Mouse (Mus musculus): ENCODE results near the gene Glyctk. TPM values are rescaled to one million over a fixed set of nuclear protein-coding genes. Genes with fewer than 3 reads are reported as not detected.

The Glyctk gene
- polyA plus RNA-seq, 2 experiments = 11.6 to 13.0 TPM

GRCm38 (mm10) chr9:106202819-106203636 is 45.1 kb upstream of the Glyctk start, which contains the start of gene Twf2:
Twf2 (plus strand) TSS chr9:106203108.
- no peak within 1 kb of the TSS for H3K27ac ChIP-seq
- H3K27me3 ChIP-seq (ENCODE audit: control insufficient read depth, insufficient read depth, low read length) = no peaks in the 10 kb centered on the region
- H3K9me3 ChIP-seq (ENCODE audit: control insufficient read depth, low read length) = no peaks in the 10 kb centered on the region
- WGBS (ENCODE audit: insufficient replicate concordance) = under 1% methylated on average over 61 of the region's 61 CpGs
- TF ChIP-seq CTCF (IDR thresholded peaks at IDR 0.05; ENCODE audit: low read depth) (no peak), EP300 (IDR thresholded peaks at IDR 0.05; ENCODE audit: low read depth) (no peak)
- peak within 1 kb of the TSS; percentile 69 for H3K9ac ChIP-seq (replicated peaks)
- H3K36me3 ChIP-seq (replicated peaks; ENCODE audit: control insufficient read depth, insufficient read depth, low read depth) = no peaks in the 10 kb centered on the region
- peak; percentile 71 to 76 (median 72) for DNase-seq (ENCODE audit: low read depth in 3 of 3, low spot score in 3 of 3)
- peak within 1 kb of the TSS; percentile 81 for H3K4me2 ChIP-seq (ENCODE audit: low read depth)
- peak; percentile 84 for ATAC-seq (ENCODE audit: insufficient read depth)
- H3K4me3 ChIP-seq (ENCODE audit: insufficient read depth in 1 of 2, low read depth in 2 of 2, low read length in 2 of 2) = peak within 1 kb of the TSS; percentile 63 to 71
- H3K4me1 ChIP-seq (replicated peaks; ENCODE audit: control insufficient read depth in 2 of 2, insufficient read depth in 2 of 2, low read length in 1 of 2) = peaks cover 0 to 22% of the 10 kb centered on the region in 2 experiments; a peak in 3 of 4 replicates

GRCm38 (mm10) chr9:106201895-106202294 is 44.0 kb upstream of the Glyctk start:
- no peak overlapping the region for H3K4me3 ChIP-seq (ENCODE audit: insufficient read depth in 1 of 2, low read depth in 2 of 2, low read length in 2 of 2)

DNA sequence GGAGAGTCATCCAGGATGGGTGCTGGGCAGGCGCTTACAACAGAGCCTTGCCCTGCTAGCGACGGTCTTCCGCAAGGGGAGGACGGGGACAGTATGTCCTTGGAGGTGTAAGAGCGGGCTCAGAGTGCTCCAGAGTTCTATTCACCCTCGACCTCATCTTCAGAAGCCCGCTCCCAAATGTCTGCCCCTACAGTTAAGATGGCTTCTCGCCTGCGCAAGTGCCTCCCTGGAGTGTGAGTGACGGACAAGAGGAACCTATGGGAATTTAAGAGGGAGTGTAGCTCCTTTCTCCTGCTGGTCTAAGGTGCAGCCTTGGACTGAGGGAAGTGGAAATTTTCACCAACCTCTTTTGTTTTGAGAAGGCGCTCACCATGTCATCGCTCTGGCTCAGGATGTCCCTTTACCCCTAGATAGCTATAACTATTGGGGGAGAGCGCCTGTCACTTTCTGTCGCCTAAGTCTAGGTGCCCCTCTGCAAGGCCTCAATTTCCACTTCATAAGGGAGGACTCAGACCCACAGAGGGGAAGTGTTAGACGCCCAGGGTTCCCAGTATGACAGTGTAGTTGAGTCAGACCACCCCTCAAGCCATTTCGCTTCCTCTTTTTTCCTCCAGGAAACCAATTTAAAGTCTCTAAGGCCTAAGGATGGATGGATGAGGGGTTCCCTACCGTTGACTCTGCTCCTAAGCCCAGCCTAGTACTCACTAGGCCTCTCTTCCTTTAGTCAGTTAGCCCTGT is 41.8 kb upstream of the Glyctk start, which contains the start of gene Ppm1m:
Ppm1m (minus strand) TSS at position 212 of the 738 bp plus-strand sequence.
- H3K9me3 ChIP-seq (ENCODE audit: control insufficient read depth, low read length) = no peaks in the 10 kb centered on the region
- WGBS (ENCODE audit: insufficient replicate concordance) = 33% methylated on average over 18 of the region's 18 CpGs
- TF ChIP-seq CTCF (IDR thresholded peaks at IDR 0.05; ENCODE audit: low read depth) (no peak), EP300 (IDR thresholded peaks at IDR 0.05; ENCODE audit: low read depth) (no peak)
- no peaks in the 10 kb centered on the region for H3K27me3 ChIP-seq (ENCODE audit: control insufficient read depth, insufficient read depth, low read length)
- no peak for ATAC-seq (ENCODE audit: insufficient read depth)
- H3K9ac ChIP-seq (replicated peaks) = peak within 1 kb of the TSS; percentile 56
- no peaks in the 10 kb centered on the region; the same call in 1 of the 2 replicates for H3K36me3 ChIP-seq (replicated peaks; ENCODE audit: control insufficient read depth, insufficient read depth, low read depth)
- H3K4me1 ChIP-seq (replicated peaks; ENCODE audit: control insufficient read depth in 2 of 2, insufficient read depth in 2 of 2, low read length in 1 of 2) = peaks cover 0 to 21% of the 10 kb centered on the region in 2 experiments; a peak in 3 of 4 replicates
- DNase-seq (ENCODE audit: low read depth in 3 of 3, low spot score in 3 of 3) = no peak
- H3K4me2 ChIP-seq (ENCODE audit: low read depth) = peak within 1 kb of the TSS; percentile 76
- H3K27ac ChIP-seq = no peak within 1 kb of the TSS
- peak within 1 kb of the TSS; percentile 65 to 67 for H3K4me3 ChIP-seq (ENCODE audit: insufficient read depth in 1 of 2, low read depth in 2 of 2, low read length in 2 of 2)

More at GRCm38 (mm10) chr9:106201895-106202294, 44.0 kb upstream of the Glyctk start:
- Histone ChIP-seq H3K4me1 (replicated peaks; ENCODE audit: control insufficient read depth in 2 of 2, insufficient read depth in 2 of 2, low read length in 1 of 2) (peaks cover 0 to 22% of the 10 kb centered on the region in 2 experiments; a peak in 3 of 4 replicates), H3K9me3 (ENCODE audit: control insufficient read depth, low read length) (no peaks in the 10 kb centered on the region), H3K36me3 (replicated peaks; ENCODE audit: control insufficient read depth, insufficient read depth, low read depth) (no peaks in the 10 kb centered on the region), H3K27ac (no peak overlapping the region), H3K4me2 (ENCODE audit: low read depth) (peak overlapping the region; percentile 81), H3K27me3 (ENCODE audit: control insufficient read depth, insufficient read depth, low read length) (no peaks in the 10 kb centered on the region), H3K9ac (replicated peaks) (no peak overlapping the region)
- DNase-seq (ENCODE audit: low read depth in 3 of 3, low spot score in 3 of 3) = no peak
- ATAC-seq (ENCODE audit: insufficient read depth) = no peak
- TF ChIP-seq CTCF (IDR thresholded peaks at IDR 0.05; ENCODE audit: low read depth) (no peak), EP300 (IDR thresholded peaks at IDR 0.05; ENCODE audit: low read depth) (no peak)
- 74% methylated on average over 3 of the region's 3 CpGs for WGBS (ENCODE audit: insufficient replicate concordance)

DNA sequence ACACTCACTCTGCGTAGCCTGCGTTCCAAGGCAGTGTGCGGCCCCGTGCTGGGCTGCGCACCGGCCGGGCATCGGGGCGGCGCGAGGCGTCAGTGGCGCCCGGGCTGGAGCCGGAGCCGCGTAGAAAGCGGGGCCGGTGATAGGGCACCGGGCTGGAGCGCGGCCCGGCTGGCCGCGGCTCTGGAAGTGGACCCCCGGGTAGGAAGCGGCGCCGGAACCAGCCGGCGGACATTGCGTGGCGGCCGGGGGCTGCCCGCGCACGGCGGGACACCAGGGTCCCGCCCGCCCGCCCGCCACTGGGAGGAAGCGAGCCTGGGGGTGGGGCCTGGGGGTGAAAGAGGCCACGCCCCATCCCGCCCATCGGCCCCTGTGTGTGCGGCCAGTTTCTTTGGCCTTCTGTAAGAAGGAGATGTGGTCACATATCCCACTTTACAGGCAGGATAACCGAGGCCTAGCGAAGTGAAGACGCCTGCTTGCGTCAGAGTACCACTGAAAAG is 41.1 kb upstream of the Glyctk start:
- DNase-seq (ENCODE audit: low read depth in 3 of 3, low spot score in 3 of 3) (peak; percentile 26 to 48 (median 44)), ATAC-seq (ENCODE audit: insufficient read depth) (peak; percentile 64)
- Histone ChIP-seq H3K27me3 (ENCODE audit: control insufficient read depth, insufficient read depth, low read length) (no peaks in the 10 kb centered on the region), H3K4me3 (ENCODE audit: insufficient read depth in 1 of 2, low read depth in 2 of 2, low read length in 2 of 2) (peak overlapping the region; percentile 65 to 67), H3K9ac (replicated peaks) (peak overlapping the region; percentile 56), H3K4me1 (replicated peaks; ENCODE audit: control insufficient read depth in 2 of 2, insufficient read depth in 2 of 2, low read length in 1 of 2) (peaks cover 0 to 20% of the 10 kb centered on the region in 2 experiments; a peak in 3 of 4 replicates), H3K4me2 (ENCODE audit: low read depth) (peak overlapping the region; percentile 76), H3K9me3 (ENCODE audit: control insufficient read depth, low read length) (no peaks in the 10 kb centered on the region), H3K27ac (no peak overlapping the region), H3K36me3 (replicated peaks; ENCODE audit: control insufficient read depth, insufficient read depth, low read depth) (no peaks in the 10 kb centered on the region; the same call in 1 of the 2 replicates)
- 1% methylated on average over 29 of the region's 51 CpGs for WGBS (ENCODE audit: insufficient replicate concordance)
- TF ChIP-seq CTCF (IDR thresholded peaks at IDR 0.05; ENCODE audit: low read depth) = no peak
- TF ChIP-seq EP300 (IDR thresholded peaks at IDR 0.05; ENCODE audit: low read depth) = no peak
